Mouse (Mus musculus) adrenal gland, postnatal 36 days (tissue): ENCODE measurements at regions not wholly inside any gene's neighbourhood (a gene's known extent, or its start where the extent isn't known, plus 50 kb on each side); places are given as distances from the start of the nearest gene placed in this dataset.
"Not testable (repeated sequence)": the region's sequence is repeated elsewhere in the genome, so short reads cannot be mapped to it uniquely, and the experiment has no call there.

ENCODE experiments used
- DNase-seq, 2 experiments: peaks; one replicate each; pipeline ENCODE4 v3.0.0; 2021; ENCODE audit warnings: mixed read lengths in 1 of 2

DNA sequence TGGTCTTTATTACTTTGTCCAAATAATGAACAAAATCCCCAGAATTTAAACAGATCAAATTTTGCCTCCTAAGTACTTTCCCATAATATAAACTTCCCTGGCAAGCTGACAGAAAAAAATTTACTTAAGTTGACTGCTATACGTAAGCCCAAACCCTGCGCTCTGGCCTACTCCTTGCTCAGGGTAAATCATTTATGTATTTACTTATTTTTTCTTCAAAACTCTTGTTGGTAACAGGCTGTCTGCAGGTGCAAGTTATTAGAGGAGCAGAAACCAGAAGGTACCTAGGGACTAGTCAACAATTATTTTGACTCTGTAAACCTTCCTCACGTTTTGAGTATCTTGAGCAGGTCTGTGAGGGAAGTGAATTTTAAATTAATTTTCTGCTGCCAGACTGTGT, 2615.7 kb downstream of the Poteg start:
- DNase-seq, result no peak

DNA sequence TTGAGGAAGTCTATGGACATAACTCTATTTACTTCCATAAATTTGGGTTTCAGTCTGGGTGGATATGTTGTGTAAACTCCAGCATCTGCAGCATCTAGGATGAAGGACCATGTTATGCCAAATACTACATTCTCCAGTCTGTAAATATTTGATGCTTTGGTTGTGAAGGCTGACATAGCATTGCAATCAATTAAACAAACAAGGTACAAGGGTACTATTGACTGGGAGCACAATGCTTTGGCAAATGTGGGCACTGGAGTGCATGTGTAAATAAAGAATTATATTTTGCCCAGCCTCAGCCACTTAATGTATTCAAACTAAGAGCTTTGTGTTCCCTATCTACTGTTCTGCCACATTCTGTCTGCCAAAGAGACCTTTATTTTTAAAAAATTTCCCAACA, 2630.3 kb downstream of the Poteg start:
- DNase-seq, result no peak

DNA sequence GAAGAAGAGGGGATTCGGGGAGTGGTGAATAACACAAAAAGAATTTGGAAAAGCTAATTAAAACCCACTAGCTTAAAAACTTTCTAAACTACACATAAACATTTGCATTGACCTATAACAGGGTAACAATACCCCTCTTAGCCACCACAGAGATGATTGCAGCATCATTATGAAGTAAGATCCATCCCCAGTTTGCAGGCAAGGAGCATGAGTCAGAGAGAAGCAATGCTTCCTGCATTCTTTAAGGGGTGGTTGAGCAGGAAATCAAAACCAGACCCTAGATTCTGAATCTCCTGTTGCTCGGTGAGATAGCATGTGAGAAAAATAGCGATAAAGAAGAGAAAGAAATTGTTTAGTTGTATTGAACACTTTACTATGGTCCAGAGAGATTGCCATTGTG, 2680.3 kb downstream of the Poteg start:
- DNase-seq, result no peak

DNA sequence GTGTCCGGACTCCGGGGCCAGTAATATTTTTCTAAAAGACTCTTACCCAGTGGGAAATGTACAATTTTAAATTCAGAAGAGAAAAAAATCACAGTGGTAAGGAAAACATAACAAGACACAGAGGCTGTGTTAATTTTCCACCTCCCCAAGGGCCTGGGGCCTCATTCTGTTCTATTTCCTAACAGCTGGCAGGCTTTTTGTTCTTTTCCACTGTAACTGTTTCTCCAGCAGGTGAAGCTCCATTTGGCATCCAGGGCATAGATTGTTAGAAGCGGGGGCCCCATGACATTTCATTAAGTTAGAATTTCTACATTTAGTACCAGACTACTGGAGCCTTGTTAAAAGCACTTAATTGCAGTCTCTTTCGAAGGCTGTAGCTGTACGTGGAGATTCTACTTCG, 2687.5 kb downstream of the Poteg start:
- no peak for DNase-seq

DNA sequence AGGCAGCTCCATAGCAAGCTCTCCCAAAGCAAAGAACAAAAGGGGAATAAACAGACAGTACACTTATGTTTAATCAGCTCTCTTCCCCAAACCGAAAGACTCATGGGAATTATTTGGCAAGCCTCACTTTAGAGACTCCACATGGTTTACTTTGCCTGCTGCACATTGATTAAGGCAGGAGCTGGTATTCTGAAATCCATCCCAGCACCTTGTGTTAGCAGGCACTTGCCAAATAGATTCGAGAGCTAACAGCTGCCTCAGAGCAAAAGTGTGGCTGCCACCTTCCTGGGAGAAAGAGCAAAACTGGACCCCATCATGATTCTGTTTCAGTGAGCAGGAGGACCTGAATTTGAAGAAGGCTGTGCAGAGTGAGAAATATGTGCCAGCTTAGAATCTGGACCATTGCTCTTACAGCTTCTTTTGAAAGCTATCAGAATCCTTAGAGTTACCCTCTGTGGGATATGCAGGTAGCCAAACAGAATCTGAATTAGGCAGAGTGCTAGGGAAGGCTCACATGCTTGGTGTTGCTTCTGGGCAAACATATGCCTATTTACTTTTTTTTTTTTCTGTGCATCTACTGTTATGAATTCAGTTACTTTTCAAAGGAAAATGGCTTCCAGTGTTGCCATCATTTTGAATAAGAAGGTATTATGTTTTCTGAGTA, 2703.8 kb downstream of the Poteg start:
- DNase-seq, result no peak

DNA sequence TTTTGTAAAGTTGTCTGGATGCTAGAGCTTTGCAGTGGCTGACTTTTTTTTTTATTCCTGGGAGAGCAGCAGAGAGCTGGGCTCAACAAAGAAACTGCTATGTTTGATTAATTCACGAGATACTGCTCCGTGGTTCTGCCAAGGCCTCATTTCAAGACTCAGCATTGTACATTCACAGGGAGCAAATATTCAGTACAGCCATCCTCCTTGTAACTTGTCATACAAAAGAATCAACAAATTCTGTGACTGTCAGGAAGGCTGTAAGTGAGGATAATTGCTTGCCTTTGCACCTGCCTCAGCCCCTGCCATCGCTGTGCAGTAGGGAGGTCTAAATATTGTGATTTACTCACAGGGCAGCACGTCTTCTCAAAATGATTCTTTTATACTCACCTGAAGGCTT, 2705.5 kb downstream of the Poteg start:
- DNase-seq, result no peak

DNA sequence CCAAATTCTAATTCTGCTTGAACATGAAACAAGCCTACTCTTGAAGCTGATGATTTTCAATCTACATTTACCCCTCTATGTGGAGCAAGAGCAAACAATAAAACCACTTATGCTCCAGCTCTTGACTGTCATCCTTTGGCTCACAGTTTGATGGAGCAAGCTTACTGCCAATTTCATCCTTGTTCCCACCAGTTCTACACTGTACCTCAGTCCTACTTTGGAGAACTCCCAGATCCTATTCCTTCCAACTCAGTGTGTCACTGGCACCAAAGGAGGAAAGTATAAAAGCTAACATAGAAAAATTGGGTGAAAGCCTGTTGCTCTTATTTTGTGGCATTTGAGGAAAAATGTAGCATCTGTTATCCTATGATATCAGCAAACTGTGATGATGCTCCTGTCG, 2724.4 kb downstream of the Poteg start:
- DNase-seq, result no peak

DNA sequence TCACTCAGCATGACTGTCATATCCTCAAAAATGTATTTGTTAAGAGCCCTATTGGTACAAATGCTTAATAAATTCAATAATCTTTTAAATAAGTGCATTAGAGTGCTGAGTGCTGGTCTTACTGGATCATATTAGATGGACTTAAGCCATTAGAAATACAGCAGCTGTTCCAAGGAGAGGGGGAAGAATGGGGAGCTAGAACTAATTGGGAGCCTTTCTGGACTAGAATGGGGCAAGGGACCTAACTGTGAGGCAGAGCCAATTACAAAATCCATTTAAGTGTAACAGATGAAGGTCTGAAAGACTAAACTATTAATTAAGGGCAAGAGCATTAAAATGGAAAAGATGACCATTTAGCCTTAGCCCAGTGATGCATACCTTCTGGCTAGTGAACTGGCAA, 2755.3 kb downstream of the Poteg start:
- DNase-seq, result not testable (repeated sequence)

DNA sequence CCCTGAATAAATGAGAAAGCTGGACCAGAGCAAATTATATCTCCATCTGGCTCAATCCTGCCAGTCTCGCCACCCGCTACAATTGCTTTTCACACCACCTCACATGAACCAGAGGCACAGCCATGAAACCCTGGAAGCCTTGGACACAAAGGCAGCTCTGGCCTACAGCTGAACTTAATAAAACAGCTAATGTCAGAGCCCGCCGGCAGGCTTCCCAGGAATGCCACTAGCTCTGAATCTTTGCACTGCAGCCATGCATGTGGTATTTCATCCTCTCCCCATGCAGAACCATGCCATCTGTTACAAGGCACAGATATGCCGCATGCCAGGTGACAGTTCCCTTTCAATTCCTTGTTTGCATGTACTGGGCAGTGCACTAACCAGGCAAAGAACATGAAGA, 2779.9 kb downstream of the Poteg start:
- no peak for DNase-seq

DNA sequence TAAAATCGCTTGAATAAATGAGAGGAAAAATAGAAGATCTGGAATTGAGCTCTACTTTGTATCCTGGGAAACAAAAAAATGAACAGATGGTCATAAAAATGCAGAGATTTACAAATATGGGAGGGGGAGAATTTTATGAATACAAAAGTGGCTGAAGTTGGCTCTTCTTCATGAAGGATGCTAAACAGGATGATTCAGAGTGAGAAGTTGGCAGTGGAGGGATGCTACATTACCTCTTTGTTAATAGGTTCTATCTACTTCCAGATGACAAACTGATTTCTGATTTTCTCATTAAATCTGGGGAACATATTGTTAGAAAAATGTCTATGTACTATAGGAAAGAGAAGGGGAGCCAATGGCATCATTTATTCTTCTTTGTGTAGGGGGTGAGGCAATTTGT, 2785.8 kb downstream of the Poteg start:
- no peak for DNase-seq

DNA sequence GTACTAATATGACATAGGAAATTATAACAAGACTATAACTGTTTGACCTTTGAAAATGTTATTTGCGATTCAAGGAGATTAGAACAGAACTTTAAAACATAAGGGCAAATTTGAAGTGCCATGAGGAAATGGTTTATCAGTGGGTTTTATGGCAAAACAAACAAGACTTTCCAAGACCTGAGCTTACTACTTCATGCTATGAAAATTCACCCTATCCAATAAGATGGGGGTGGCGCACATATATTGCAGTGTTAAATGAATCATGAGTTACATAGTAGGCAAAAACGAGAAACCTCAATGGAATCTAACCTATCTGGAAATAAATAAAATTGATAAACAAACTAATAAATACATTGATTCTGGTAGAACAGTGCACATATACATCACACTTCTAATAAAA, 2804.3 kb downstream of the Poteg start:
- no peak for DNase-seq

DNA sequence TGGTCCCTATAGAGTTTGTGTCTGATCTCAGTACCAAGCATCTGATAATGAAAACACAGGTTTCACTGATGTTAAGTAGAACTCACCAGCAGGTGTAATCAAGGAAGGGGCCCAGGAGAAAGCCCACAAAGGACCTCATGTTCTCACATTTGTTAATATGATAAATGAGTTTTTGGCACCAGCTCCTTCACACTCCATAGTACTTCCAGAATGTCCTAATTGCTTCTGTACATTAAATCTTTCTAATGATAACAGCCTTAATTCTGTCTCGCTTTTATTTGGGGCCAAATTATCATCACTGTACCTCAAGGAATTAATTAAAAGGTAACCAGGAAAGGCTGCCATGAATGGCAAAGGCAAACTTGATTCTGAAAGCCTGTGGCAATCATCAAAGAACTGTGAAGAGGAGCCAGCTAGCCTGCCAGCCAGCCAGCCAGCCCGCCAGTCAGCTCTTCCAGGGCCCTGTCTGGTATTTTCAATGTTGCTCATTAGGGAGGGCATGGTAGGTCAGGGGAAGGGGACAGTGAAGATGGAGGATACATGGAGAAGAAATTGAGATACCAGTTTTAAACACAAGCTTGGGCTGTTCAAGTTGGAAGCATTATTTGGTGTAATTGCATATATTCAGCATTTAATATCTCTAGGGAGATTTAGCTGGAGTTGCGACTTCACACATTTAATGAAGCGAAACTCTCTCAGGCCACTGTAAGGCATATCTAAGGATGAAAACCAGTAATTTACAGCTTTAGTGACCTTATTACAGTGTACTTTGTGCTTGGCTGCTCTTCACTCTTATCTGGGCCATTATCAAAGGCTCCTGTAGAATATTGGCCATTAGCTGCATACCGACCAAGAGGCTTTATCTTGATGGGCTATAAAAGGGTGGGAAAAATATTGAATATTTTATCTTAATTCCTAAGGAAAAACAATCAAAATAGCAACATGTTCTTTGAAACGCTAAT, 2822.8 kb downstream of the Poteg start:
- no peak for DNase-seq

DNA sequence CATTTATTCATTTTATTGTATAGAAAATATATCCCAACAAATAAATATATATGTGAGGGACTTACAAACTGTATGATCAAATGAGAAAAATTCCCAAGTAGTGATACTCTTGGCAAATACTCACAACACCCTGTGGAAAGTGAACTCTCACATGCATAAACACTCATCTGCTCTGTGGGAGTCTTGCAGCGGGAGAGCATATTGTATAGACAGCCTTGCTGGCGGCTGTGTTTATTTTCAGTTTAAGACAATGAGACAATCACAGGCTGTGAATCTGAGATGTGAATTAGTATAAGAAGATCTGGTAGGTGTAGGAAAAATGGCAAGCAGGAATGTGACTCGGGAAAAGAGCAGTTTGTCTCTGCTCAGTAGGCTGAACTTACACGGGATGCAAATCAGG, 2841.7 kb downstream of the Poteg start:
- no peak for DNase-seq

DNA sequence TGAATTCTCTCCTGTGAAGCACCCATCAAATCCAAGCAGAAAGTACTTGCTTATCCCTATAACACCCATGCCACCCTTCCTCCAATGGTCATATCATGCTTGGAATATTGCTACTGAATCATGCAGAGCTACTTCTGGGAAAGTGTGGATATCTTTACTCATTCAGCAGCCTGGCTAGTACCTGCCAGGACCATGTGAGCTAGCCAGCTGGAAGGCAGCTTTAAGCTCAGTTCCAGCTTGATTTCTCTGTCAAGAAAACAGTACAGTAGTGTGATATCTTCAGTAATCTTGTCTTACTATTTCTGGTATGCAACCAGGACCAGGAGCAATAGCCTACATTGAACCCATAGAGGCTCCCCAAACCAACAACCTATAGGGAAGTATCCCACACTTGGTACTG, 2883.7 kb downstream of the Poteg start:
- no peak for DNase-seq

DNA sequence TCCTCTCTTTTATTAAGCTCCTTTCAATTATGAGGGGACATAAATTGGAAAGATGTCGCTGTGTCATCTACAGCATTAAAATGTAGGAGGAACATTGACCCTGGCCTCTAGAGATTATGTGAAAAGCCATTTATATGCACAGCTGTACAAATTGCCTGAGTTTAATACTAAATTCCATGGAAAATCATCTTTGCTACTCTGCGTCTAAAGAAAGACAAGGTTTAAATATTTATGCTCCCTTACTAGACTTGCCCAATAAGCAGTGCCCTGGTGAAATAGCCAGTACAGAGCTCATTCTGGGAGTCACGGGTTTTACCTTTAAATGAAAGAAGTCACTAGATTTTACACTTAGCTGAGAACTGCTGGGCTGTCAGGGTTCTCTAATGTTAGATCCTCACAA, 2885.9 kb downstream of the Poteg start:
- no peak for DNase-seq

DNA sequence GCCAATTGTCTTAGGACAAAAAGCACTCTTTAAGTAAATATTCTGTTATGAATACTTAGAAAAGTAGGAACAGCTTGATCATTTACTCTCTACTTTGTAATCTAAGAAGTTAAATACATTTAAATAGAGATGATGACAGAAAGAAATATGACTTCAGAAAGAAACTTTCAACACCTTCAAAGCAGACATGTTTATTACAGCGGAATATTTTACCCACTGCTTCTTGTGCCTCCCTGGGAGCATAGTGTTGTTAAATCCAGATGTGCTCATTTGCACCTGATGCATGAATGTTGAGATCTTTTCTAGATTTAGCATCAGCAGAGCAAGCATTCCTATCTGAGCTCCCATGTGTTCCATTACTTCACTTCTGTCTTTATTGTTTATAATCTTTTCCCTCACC, 2912.0 kb downstream of the Poteg start:
- no peak for DNase-seq

DNA sequence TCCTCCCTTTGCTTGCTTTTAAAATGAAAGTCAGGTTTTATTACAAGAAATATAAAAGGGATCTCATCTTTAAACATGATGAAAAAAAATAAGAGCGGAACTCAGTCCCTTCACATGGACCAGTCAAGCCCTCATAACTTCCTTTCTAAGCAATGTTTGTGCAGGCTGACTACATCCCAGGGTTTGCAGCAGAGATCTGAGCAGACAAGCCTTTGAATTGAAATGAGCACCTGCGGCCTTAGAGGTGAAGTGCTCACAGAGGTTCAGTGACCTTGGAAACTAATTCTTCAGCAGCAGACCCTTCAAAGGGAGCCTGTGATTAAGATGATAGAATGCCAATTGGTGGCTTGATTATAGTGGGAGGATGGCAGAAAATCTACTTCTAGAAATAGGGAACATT, 2918.3 kb downstream of the Poteg start:
- DNase-seq, result no peak

DNA sequence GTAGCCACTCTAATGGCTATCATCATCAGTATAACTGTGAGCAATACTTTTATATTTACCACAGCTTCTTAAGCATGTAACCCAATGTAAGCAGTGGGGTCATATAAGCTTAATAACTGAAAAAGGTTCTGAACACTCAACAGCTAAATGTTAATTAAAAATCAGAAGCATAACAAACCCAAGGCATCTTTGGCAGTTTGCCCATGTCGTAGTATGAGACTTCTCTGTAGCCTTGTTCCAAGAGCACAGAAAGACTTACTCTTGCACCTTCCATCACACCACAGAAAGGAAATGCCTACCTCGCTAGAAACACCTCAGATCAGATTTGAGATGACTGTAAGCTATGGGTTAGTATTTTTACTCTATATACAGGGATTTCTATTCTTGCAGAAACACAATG, 2944.5 kb downstream of the Poteg start:
- no peak for DNase-seq

DNA sequence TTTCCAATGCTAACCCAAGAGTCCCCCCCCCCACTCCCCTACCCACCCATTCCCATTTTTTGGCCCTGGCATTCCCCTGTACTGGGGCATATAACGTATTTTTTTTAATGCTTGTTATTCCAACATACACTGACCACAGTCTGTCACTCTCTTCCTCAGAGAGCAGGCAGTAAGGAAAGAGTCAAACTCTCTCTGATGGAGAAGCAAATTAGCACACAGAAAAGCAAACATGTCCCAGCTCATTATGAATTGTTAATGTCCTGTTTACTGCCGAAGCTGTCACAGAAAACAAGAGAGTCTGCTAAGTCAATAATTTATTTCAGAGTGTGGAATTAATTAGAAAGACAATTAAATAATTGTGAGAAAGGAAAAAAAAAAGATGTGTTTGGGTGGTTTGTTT, 2989.1 kb upstream of the 5930422O12Rik start:
- DNase-seq, result no peak

DNA sequence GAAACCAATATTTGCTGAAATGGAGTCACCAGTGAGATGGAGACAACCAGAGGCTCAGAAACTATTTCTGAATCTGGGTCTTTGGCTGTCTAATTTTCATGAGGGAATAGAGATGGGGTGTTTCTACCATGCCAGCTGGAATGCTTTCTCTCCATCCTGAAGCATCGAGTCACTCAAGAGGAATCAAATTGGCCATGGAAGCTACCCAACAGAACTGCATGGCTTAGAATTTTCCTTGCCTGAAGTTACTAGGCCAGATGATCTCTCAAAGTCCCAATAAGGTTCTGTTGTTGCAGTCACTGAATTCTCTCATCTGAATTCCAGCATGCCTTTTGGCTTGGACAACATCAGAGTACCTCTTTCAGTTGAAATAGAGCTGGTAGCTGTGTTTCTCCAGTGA, 2986.7 kb upstream of the 5930422O12Rik start:
- DNase-seq, result no peak

DNA sequence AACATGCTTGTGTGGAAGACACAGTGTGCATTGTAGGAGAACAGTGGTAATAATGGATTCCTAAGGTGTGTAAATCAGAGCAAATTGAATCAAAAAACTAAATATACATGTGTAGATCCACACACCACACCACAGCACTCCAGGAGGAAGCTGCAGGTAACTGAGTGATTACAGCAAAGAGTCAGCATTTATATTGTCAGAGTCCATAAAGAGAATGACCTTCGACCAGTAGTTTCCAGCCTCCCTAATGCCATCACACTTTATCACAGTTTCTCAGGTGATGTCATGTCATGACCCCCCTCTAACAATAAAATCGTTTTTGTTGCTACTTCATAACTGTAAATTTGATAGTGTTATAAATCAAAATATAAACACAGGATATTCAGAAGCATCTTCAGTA, 2984.6 kb upstream of the 5930422O12Rik start:
- DNase-seq, result no peak

DNA sequence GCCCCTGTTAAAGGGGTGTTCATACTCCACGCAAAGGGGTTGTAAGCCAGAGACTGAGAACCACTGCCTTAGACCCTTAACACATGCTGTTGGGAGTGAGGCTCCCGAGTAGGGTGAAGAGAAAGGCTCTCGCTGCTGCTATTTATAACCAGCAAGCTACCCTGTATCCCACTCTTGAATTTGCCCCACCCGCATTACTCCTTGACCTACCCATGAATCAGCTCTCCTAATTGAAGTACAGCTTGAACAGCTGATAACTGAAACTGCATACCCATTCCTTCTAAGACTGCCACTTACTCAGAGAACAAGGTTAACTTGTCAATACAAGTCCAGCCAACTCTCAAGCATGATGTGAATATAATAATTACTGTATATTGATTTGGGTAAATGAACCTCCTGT, 2984.2 kb upstream of the 5930422O12Rik start:
- no peak for DNase-seq

DNA sequence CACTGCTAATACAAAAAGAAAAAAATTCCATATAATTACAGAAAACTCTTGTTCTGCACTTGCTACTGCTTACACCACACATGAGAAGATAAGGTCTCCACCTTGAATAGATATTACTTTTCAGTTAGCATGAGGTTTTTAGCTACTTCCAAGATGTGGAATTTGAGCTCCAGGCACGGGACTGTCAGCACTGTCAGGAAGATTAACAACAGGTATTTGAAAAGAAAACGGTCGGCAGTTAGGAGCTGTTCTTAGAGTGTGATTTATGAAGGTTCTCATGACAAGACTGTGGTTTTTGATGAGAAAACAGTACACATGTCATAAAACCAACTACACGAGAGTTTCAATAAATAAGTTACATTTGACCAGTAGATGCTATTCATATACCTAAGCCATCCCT, 2970.4 kb upstream of the 5930422O12Rik start:
- DNase-seq, result no peak

DNA sequence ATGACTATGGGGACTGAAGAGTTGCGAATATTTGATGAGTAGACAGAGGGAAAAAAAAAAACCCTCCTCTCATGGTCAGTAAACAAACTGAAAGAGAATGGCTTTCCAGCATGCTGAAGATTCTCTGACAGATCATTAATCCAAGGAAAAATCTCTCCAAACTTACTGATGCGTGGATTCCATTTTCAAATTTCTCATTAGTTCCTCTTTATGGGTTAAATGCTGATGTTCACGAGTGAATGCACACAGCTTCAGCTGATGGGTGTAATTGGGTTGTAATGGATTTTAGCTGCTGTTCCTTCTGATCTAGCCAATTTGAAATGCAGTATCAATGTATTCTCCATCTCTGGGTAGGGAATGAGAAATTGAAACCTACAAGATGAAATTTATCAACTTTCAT, 2945.6 kb upstream of the 5930422O12Rik start:
- no peak for DNase-seq
